Mouse (Mus musculus): ENCODE measurements around the gene Myh7b. TPM values are rescaled to one million over a fixed set of nuclear protein-coding genes. Genes with fewer than 3 reads are reported as not detected.
"Not testable (repeated sequence)": the region's sequence is repeated elsewhere in the genome, so short reads cannot be mapped to it uniquely, and the experiment has no call there.

Gene Myh7b
- polyA plus RNA-seq, 1 experiment from 2014 or later: 2.7 TPM

- Histone ChIP-seq H3K36me3 (ENCODE audit: control insufficient read depth, insufficient read depth) (no peaks in the 10 kb centered on the region), H3K4me2 (replicated peaks; ENCODE audit: low read depth) (peak overlapping the region; percentile 66), H3K9me3 (ENCODE audit: control insufficient read depth) (no peaks in the 10 kb centered on the region), H3K4me1 (replicated peaks; ENCODE audit: control insufficient read depth, insufficient read depth, low read length) (no peaks in the 10 kb centered on the region), H3K27me3 (replicated peaks; ENCODE audit: control insufficient read depth, insufficient read depth, low read length) (no peaks in the 10 kb centered on the region), H3K4me3 (ENCODE audit: low read depth, low read length) (peak overlapping the region; percentile 65), H3K27ac (ENCODE audit: low read depth, low read length) (peak overlapping the region; percentile 95), H3K9ac (ENCODE audit: low read depth, low read length) (peak overlapping the region; percentile 64)
- ATAC-seq: no peak
- TF ChIP-seq CTCF (IDR thresholded peaks at IDR 0.05; ENCODE audit: low read depth): no peak
- 2% methylated on average over 6 of the region's 6 CpGs for WGBS
Observed at GRCm38 (mm10) chr2:155591676-155592075, 19.3 kb upstream of the Myh7b start.

GRCm38 (mm10) chr2:155592137-155592853, 18.7 kb upstream of the Myh7b start, which contains the start of gene Gss:
Gene Gss, minus strand, starts transcription at chr2:155592810.
- WGBS: under 1% methylated on average over 53 of the region's 53 CpGs
- Histone ChIP-seq H3K4me3 (ENCODE audit: low read depth, low read length) (peak within 1 kb of the TSS; percentile 65), H3K27me3 (replicated peaks; ENCODE audit: control insufficient read depth, insufficient read depth, low read length) (no peaks in the 10 kb centered on the region), H3K4me1 (replicated peaks; ENCODE audit: control insufficient read depth, insufficient read depth, low read length) (no peaks in the 10 kb centered on the region), H3K9me3 (ENCODE audit: control insufficient read depth) (no peaks in the 10 kb centered on the region), H3K4me2 (replicated peaks; ENCODE audit: low read depth) (peak within 1 kb of the TSS; percentile 66), H3K27ac (ENCODE audit: low read depth, low read length) (peak within 1 kb of the TSS; percentile 95), H3K9ac (ENCODE audit: low read depth, low read length) (peak within 1 kb of the TSS; percentile 64), H3K36me3 (ENCODE audit: control insufficient read depth, insufficient read depth) (no peaks in the 10 kb centered on the region)
- ATAC-seq: peak; percentile 78
- 0 out of 2 replicates have a peak, but pooled peaks have one; percentile 14 for TF ChIP-seq CTCF (IDR thresholded peaks at IDR 0.05; ENCODE audit: low read depth)

- Histone ChIP-seq H3K4me3 (ENCODE audit: low read depth, low read length) (peak overlapping the region; percentile 65), H3K9me3 (ENCODE audit: control insufficient read depth) (no peaks in the 10 kb centered on the region), H3K36me3 (ENCODE audit: control insufficient read depth, insufficient read depth) (no peaks in the 10 kb centered on the region), H3K27me3 (replicated peaks; ENCODE audit: control insufficient read depth, insufficient read depth, low read length) (no peaks in the 10 kb centered on the region), H3K27ac (ENCODE audit: low read depth, low read length) (0 out of 2 replicates have a peak overlapping the region, but pooled peaks have one; percentile 11), H3K4me1 (replicated peaks; ENCODE audit: control insufficient read depth, insufficient read depth, low read length) (no peaks in the 10 kb centered on the region), H3K4me2 (replicated peaks; ENCODE audit: low read depth) (peak overlapping the region; percentile 66), H3K9ac (ENCODE audit: low read depth, low read length) (peak overlapping the region; percentile 64)
- WGBS: 0% methylated on average over 9 of the region's 9 CpGs
- ATAC-seq: no peak
- no peak; the same call in 1 of the 2 replicates for TF ChIP-seq CTCF (IDR thresholded peaks at IDR 0.05; ENCODE audit: low read depth)
Observed at GRCm38 (mm10) chr2:155592854-155593283, 18.1 kb upstream of the Myh7b start.

GRCm38 (mm10) chr2:155595516-155595915, 15.5 kb upstream of the Myh7b start:
- Histone ChIP-seq H3K36me3 (ENCODE audit: control insufficient read depth, insufficient read depth) (no peaks in the 10 kb centered on the region), H3K27ac (ENCODE audit: low read depth, low read length) (no peak overlapping the region), H3K9me3 (ENCODE audit: control insufficient read depth) (no peaks in the 10 kb centered on the region), H3K4me1 (replicated peaks; ENCODE audit: control insufficient read depth, insufficient read depth, low read length) (no peaks in the 10 kb centered on the region), H3K4me3 (ENCODE audit: low read depth, low read length) (no peak overlapping the region), H3K9ac (ENCODE audit: low read depth, low read length) (no peak overlapping the region), H3K4me2 (replicated peaks; ENCODE audit: low read depth) (no peak overlapping the region), H3K27me3 (replicated peaks; ENCODE audit: control insufficient read depth, insufficient read depth, low read length) (no peaks in the 10 kb centered on the region)
- no peak for ATAC-seq
- 78% methylated on average over 6 of the region's 6 CpGs for WGBS
- no peak for TF ChIP-seq CTCF (IDR thresholded peaks at IDR 0.05; ENCODE audit: low read depth)

- peak; percentile 49 for ATAC-seq
- Histone ChIP-seq H3K4me2 (replicated peaks; ENCODE audit: low read depth) (0 out of 2 replicates have a peak overlapping the region, but pooled peaks have one; percentile 17), H3K4me3 (ENCODE audit: low read depth, low read length) (no peak overlapping the region), H3K9ac (ENCODE audit: low read depth, low read length) (no peak overlapping the region), H3K9me3 (ENCODE audit: control insufficient read depth) (no peaks in the 10 kb centered on the region), H3K27me3 (replicated peaks; ENCODE audit: control insufficient read depth, insufficient read depth, low read length) (no peaks in the 10 kb centered on the region), H3K4me1 (replicated peaks; ENCODE audit: control insufficient read depth, insufficient read depth, low read length) (peaks cover 5% of the 10 kb centered on the region; the same call in 1 of the 2 replicates), H3K27ac (ENCODE audit: low read depth, low read length) (no peak overlapping the region), H3K36me3 (ENCODE audit: control insufficient read depth, insufficient read depth) (no peaks in the 10 kb centered on the region)
- 39% methylated on average over 3 of the region's 3 CpGs for WGBS
- peak; percentile 85 for TF ChIP-seq CTCF (IDR thresholded peaks at IDR 0.05; ENCODE audit: low read depth)
Observed at GRCm38 (mm10) chr2:155603707-155604106, 7.3 kb upstream of the Myh7b start.

- Histone ChIP-seq H3K27ac (ENCODE audit: low read depth, low read length) (peak overlapping the region; percentile 79), H3K4me2 (replicated peaks; ENCODE audit: low read depth) (0 out of 2 replicates have a peak overlapping the region, but pooled peaks have one; percentile 10), H3K4me1 (replicated peaks; ENCODE audit: control insufficient read depth, insufficient read depth, low read length) (peaks cover 5% of the 10 kb centered on the region; the same call in 1 of the 2 replicates), H3K4me3 (ENCODE audit: low read depth, low read length) (no peak overlapping the region), H3K9ac (ENCODE audit: low read depth, low read length) (no peak overlapping the region), H3K36me3 (ENCODE audit: control insufficient read depth, insufficient read depth) (no peaks in the 10 kb centered on the region), H3K9me3 (ENCODE audit: control insufficient read depth) (no peaks in the 10 kb centered on the region), H3K27me3 (replicated peaks; ENCODE audit: control insufficient read depth, insufficient read depth, low read length) (no peaks in the 10 kb centered on the region)
- WGBS: 27% methylated on average over 10 of the region's 10 CpGs
- ATAC-seq: peak; percentile 80
- no peak for TF ChIP-seq CTCF (IDR thresholded peaks at IDR 0.05; ENCODE audit: low read depth)
Observed at GRCm38 (mm10) chr2:155604560-155605235, 6.3 kb upstream of the Myh7b start.

GRCm38 (mm10) chr2:155605236-155605589, 5.8 kb upstream of the Myh7b start:
- H3K27me3 ChIP-seq (replicated peaks; ENCODE audit: control insufficient read depth, insufficient read depth, low read length); H3K4me1 ChIP-seq (replicated peaks; ENCODE audit: control insufficient read depth, insufficient read depth, low read length); H3K9ac ChIP-seq (ENCODE audit: low read depth, low read length); H3K36me3 ChIP-seq (ENCODE audit: control insufficient read depth, insufficient read depth); H3K4me3 ChIP-seq (ENCODE audit: low read depth, low read length); H3K9me3 ChIP-seq (ENCODE audit: control insufficient read depth): not testable (repeated sequence)
- Histone ChIP-seq H3K27ac (ENCODE audit: low read depth, low read length) (peak overlapping the region; percentile 79), H3K4me2 (replicated peaks; ENCODE audit: low read depth) (0 out of 2 replicates have a peak overlapping the region, but pooled peaks have one; percentile 10)
- ATAC-seq: peak; percentile 57
- WGBS: 42% methylated on average over 4 of the region's 4 CpGs

Data from intestine, postnatal 0 days (tissue).